Mouse (Mus musculus): ENCODE results near the gene Rab31.
A peak's percentile ranks its signal among the peaks of the same experiment; 100 is the strongest.
"Not testable (repeated sequence)": the region's sequence is repeated elsewhere in the genome, so short reads cannot be mapped to it uniquely, and the experiment has no call there.

Gene Rab31

DNA sequence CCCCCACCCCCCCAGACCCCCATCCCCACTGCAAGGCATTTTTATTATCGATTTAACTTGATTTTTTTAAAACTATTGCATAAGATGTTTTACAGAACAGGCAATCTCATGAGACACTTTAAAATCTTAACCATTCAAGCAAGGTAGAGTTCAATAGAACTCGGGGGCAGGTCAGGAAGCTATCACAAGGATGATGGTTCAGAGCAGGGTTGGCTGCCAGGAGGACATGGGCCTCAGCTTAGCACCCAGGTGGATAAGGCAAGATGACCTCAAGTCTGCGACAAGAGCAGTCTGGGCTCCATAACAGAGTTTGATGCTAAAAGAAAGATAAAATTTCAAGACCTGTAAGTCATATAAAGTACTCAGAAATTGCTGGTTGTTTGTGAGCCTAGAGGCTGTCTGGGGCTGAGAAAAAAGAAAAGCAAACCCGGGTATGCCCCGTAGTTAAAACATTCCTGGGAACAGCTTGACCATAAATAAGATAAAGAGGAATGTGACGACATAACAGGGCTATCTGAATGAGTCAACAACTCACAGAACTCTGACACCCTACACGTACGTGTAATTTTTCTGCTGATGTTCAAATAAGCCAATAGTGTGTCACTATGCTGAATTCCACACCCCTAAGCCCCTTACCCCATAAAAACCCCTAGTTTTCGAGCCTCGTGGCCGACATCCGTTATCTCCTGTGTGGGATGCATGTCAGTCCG is 143.6 kb downstream of the Rab31 start:
- DNase-seq (ENCODE audit: low spot score in 2 of 2) = not testable (repeated sequence)

DNA sequence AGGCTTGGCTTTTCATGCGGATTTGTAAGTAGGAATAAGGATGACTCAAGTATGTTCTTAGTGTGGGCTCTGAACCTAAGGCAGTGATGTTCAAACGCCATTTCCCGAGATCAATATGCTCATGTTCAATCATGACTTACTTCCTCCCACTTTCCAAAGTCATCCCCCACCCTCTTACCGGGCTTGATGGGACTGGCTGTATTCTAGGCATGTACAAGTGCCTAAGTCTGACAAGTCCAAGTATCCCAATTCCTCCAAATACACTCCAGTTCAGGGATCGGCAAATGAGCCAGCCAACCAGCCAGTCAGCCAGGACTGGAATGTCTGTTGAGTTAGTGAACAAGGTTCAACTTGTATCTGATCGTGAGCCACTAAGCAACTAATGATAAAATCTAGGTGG is 146.3 kb downstream of the Rab31 start:
- DNase-seq (ENCODE audit: low spot score in 2 of 2) = no peak

DNA sequence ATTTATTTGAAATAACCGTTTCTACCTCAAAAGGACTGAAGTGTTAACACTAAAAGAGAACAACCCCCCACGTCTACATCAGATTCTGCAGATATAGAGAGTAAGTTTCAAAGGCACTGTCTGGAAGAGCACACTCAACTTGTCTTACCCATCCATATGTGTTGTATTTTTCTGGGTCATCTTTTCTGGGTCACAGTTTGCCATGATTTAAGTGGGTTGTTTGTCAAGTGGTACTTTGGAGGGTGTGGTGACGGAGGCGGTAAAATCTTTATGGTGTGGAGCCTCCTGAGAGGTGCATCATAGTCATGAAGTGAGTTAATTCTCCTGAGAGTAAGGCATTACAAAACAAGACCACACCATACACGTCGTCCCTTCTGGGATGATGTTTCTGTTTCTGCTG is 147.0 kb downstream of the Rab31 start:
- DNase-seq (ENCODE audit: low spot score in 2 of 2) = no peak

DNA sequence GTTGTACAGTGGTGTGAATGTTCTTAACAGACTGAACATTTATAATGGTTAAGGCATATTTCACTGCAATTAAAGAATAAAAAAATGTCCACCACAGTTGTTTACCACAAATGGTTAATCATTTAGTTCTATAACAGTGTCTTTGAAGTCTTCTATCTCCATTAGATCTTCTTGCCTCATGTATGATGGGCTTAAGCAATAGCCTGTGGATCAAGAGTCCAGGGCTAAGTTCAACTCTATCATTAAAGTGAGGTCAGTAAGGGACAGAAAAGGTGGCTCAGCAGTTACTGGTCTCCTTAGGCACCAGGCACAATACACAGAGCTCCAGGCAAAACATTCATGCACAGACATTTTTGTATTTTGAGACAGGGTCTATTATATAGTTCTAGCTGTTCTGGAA is 149.4 kb downstream of the Rab31 start:
- no peak for DNase-seq (ENCODE audit: low spot score in 2 of 2)

DNA sequence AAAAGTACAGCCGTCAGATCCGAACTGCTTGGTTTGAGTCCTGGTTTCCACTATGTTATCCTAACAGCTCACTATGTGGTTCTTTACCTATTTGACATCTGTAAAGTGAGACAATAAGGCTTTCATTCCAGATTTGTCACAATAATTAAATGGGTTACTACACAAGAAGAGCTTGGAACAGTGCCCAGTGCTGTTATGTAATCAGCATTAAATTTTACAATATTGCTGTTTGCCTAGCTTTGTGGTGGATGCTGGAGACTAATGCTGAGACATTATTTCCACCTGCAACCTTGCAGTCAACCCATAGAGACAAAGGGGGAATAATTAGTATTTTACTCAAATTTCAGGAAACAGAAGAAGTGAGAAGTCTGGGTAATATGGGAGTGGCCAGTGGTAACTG is 154.1 kb downstream of the Rab31 start:
- DNase-seq (ENCODE audit: low spot score in 2 of 2) = no peak

DNA sequence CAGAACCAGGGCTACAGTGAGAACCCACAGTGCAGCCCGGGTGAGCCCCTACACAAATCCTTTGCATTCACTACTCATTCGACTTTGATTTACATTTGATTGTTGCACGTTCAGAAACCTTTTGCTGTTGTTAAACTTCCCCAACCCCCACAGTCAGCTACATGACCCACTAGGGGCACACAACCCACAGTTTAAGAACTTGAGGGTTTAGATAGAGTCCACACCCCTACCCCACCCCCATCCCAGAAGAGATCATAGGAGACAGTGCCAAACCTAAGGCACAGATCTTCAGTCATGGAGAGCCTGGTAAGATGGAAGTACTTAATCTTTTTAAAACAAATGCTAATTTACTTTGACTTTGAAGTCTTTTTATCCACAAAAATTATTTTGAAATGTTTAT is 156.9 kb downstream of the Rab31 start:
- no peak for DNase-seq (ENCODE audit: low spot score in 2 of 2)

DNA sequence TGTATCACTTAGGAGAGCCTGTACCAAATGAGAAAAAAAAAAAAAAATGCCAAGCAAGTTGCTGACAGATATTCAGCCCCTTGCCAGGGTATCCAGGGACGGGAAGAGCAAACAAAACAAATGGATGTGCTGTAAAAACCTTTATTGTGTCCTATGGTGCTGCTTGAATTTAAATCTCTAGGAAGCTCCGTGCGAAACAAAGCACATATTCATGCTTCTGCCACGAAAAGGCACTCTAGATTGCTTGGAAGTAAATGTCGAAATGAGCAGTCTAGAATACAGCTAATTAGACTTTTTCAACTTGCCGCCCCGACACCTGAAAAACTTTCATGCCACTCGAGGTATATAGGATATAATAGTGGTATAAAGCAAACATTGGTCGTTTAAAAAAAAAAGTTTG is 158.1 kb downstream of the Rab31 start:
- no peak for DNase-seq (ENCODE audit: low spot score in 2 of 2)

DNA sequence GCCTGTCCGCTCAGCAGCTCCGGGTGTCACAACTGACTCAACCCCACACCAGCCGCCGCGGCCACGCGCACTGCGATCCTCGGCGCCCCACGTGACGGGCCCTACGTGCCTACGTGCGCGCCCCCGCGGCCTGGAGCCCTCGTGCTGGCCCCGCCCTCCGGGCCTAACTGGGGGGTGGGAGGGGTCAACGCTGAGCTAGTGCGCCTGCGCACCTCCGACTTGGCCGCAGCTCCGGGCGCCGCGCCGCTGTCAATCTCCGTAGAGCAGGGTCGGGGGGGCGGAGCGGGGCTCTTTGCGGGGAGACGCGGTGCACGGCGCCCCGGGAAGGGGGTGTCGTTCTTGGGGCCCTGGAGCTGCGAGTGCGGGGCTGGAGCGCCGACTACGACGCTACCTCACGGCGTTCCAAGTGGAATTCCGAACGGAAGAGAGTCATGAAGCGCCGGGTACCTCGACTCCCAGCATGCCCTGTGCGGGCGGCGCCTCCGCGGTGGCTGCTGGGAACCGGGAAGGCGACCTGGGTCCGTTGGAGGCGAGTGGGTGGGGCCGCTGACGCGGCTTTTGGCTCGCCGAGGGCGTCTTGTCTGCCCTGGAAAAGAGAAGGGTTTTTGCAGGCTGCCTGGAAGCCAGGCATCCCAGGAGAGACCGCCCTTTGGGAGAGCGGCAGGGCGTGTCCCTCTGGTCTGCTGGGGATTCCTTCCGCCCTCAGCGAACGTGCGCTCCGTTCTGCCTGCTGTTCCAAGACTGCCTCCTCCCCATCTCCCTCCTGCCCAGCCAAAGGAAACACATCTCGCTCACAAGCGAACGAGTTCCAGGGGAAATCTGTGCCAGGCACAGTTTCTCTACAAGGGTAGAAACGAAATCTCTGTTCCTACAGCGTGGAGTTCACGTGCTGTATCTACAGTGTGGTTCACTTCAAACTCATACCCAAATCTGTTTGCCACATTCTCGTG is 158.8 kb downstream of the Rab31 start, which contains the start of gene Vapa:
Gene Vapa, minus strand, starts transcription at position 93 of the 950 bp plus-strand sequence.
- DNase-seq (ENCODE audit: low spot score in 2 of 2) = peak; percentile 96 to 97

DNA sequence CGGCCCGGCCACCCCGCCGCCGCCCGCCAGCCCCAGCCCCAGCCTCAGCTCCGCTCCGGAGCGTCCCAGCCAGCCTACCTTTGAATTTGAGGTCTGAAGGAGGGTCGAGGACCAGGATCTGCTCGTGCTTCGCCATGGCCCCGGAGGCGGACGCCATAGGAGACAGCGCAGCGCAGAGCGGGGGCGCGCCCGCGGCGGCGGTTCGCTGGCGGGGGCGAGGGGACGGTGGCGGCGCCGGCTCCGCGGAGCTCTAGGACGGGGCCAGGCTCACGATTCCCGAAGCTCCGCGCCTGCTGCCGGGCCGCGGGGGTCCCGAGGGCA is 159.4 kb downstream of the Rab31 start:
- DNase-seq (ENCODE audit: low spot score in 2 of 2) = no peak

DNA sequence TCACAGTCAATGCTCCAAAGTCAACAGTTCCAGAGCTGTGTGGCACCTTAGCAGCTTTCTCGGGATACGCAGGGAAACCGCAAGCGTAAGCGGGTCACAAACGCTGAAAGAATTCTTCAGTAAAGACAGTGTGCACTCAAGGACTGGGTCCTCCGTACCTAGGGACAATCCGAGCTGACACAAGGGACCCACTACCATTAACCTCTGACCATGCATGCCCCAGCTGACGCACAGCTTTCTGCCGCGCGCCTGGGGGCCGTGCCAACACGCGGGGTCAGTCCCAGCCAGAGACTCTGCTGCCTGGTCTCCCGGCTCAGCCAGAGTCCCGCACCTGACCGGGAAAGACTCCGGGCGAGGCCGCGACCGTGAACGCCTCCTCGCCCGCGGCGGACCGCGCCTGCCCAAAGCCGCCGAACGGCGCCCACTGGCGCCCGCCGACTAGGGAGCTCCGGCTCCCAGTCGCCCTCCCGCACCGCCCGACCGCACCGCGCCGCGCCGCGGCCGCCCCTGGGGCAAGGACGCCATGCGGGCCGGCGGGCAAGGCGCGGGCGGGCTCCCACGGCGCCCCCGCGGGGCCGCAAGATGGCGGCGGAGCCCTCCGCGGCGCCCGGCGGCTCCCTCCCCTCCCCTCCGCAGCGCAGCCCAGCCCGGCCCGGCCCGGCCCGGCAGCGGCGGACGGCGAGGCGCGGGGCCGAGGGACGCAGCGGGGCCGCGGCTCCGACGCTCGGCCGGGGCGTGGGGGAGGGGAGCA is 160.0 kb downstream of the Rab31 start:
- DNase-seq (ENCODE audit: low spot score in 2 of 2) = peak; percentile 12 to 45

DNA sequence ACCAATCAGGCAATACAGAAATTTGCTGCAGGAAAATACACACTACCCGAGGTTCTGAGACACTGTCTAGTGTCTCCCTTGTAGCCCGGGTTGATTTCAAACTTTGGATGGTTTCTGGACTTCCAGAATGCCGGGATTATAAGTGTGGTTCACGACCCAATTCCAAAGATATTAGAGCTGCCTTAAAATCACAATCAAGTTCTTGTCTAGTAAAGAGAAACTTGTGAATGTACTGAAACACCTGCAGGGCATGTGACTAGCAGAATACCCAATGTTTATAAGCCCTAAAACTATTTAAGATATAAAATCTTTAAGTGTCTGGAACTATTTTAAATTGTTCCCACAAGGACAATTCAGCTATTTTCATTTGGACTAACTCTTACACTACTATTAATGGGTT is 160.8 kb downstream of the Rab31 start:
- no peak for DNase-seq (ENCODE audit: low spot score in 2 of 2)

DNA sequence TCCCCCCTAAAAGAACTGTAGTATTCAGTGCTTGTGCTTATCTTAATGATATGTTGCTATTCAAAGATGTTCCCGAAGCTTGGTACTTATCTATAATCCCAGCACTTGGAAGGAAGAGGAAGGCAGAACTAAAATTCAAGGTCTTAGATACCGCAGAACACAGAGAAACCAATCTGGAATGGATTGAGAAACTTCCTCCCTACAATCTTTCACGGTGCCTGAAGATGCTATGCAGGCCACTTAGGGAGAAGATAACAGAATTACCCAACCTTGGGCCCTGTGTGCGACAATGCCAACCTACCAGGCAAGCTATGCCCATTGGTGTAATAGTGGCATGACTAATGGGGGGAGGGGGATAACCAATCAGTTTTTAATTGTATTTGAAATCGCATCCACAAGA is 163.8 kb downstream of the Rab31 start:
- no peak for DNase-seq (ENCODE audit: low spot score in 2 of 2)

DNA sequence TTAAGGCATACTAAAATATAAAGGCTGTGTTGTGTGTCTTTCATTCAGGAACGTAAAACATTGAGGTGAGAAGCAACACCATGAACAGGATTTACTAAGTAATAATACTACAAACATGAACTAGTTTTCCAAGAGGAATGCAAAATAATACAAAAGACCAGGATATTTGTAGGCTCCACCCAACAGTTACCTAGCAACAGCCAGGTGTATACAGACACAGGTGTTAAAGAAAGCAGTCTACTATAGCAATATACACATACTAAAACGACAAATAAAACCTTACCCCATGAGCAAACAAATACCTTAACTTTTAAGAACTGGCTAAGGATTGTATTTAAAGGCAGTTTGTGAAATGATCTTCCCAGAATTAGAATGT is 164.3 kb downstream of the Rab31 start:
- DNase-seq (ENCODE audit: low spot score in 2 of 2) = no peak

DNA sequence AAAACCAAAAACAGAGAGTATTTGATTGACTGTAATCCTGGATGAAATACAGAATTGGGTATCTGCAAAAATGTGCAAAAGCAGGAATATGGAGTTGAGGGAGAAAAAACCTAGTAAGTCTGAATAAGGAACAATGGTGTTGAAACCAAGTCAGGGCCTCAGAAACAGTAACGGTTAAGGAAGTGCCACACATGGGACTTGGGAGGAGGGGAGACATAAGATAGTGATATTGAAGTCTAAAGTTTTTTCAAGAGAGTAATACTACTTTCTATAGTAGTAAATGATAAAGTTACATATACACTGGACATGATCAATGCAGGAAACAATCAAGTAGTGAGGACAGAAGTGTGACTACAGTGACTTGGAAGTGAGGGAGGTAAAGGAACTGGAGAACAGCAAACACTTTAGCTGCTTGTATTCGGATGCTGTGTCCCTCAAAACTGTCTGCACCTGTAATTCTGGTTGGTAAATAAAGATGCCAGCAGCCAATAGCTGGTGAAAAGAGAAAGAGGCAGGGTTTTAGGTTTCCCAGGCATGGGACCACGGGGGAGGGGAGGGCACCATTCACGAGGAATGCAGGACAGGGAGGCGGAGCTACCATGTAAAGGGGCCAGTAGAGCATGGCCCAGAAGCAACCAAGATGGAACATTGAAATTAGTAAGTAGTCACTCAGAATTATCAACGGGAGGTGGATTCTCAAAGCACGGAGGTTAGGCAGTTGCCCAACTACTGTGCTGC is 164.8 kb downstream of the Rab31 start:
- no peak for DNase-seq (ENCODE audit: low spot score in 2 of 2)

DNA sequence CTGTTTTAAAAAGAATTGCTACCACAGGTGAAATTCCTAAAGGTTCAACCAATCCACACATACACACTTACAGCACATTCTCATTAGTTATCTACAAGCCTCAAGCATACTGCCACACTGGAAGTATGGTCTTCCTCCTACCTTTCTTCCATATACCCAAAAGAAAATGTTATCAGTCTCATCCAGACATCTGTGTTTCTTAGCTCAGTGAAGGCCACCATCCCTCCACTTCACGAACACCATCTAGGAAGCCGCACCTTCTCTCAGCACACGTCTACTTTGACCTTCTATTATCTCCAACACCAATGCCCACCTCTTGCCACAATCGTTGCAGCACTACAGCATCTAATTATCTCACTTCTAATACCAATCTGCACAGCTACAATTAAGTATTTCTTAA is 166.5 kb downstream of the Rab31 start:
- no peak for DNase-seq (ENCODE audit: low spot score in 2 of 2)

DNA sequence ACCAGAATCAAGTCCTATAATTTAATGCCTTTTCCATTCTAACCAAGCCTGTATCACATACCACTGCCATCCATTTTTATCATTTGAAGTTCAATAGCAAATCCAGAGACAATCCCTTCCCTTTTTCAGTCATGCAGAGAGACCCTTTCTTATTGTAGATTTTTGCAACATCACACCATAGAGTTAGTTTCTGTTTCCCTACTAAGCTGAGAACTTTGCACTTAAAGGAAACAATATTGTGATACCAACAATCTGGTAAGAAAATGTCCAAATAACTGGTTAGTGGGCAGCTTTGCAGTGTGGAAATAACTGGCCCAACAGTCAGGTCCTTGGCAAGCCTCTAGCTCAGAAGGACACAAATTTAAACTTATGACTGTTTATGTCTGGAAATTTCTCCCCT is 167.7 kb downstream of the Rab31 start:
- no peak for DNase-seq (ENCODE audit: low spot score in 2 of 2)

DNA sequence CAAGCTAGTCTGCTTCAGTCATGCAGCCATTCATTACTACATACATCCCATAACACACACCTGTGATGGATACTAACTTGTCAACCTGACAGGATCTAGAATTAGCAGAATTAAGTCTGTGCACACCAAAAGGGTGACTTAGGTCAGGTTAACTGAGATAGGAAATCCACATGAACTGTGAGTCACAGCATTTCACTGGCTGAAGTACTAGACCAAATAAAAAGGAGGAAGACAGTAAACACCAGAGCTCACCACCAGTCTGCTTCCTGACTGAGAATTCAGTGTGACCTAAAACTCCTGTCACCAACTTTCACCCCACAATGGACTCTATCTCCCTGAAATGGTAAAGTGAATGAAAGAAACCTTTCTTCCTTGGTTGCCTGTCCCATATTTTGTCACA is 168.2 kb downstream of the Rab31 start:
- DNase-seq (ENCODE audit: low spot score in 2 of 2) = no peak
